Mouse (Mus musculus) thymus, adult 2 months (tissue): Measurements from ENCODE around the gene Zfhx3.

Experiments
- CTCF ChIP-seq: fragments of 200-500 bp; IDR thresholded peaks from 2 replicates; pipeline ENCODE4 v1.5.1; 2012; ENCODE audit warnings: mild to moderate bottlenecking, control low read depth, low read length, moderate library complexity, borderline replicate concordance; ENCODE audit not compliant: control insufficient read depth, poor library complexity, insufficient read depth; ENCODE audit errors: extremely low read depth
- POLR2A ChIP-seq: fragments of 200-500 bp; IDR thresholded peaks from 2 replicates; pipeline ENCODE4 v1.6.1; 2012; ENCODE audit warnings: mild to moderate bottlenecking, low read length, control low read depth, moderate library complexity; ENCODE audit not compliant: control insufficient read depth, poor library complexity, insufficient read depth; ENCODE audit errors: extremely low read depth

DNA sequence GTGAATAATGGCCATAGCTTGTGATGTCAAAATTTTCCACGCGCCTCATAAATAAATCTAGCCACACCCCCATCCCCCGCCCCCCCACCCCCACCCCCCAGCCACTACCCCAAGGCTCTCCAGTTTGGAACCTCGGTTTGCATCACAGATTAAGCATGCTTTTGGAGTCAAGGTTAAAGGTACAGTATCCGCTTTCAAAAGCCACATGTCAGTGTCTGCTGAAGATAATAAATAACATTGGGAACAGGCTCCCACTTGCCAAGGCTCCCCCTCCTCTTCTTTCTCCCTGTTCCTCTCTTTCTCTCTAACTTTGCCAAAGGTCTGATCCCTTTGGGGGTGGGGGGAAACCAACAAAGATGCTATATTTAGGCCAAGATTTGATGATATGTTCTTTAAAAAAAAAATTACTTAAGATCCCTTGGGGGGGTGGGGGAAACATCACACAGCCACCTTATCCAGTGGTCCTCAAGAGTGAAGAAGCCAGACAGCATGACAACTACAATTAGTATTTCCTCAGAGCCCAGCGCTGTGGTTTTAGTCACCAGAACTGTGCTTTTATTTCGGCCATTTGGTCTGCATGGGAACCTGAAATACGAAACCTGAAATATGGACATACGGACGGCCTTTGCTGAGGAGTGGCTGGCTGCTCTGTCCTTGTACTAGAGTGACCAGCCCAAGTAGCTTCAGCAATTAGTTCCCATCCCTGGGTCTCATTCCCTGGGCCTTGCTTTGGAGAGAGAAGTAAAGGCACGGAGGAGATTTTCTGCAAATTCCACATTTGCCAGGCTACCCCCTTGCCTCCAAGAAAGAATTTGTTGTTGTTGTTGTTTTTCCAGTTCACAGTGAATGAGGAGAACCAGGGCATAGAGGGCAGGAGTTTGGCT, 84.4 kb downstream of the Zfhx3 start:
- TF ChIP-seq POLR2A (no peak), CTCF (no peak)
